Mouse (Mus musculus): ENCODE measurements around the gene Rhox4a2.
"Not testable (repeated sequence)": the region's sequence is repeated elsewhere in the genome, so short reads cannot be mapped to it uniquely, and the experiment has no call there.

The Rhox4a2 gene

DNA sequence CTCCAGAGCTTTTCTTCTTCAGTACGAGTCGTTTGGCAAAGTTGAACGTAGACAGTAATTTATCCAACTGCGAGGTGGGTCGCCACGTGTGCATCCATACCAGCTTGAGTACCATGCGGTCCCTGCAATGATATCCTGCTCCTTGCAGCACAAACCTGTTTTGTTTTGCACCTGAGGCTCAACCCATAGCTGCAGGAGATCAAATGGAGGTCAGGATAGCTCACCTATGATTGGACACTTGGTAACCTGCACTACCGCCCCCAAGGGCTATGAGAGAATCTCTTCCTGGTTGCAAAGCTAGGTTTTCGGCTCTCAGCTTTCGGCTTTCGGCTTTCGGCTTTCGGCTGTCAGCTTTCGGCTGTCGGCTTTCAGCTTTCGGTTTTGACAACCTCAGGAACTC, at the start of gene Rhox4a2:
TSS of gene Rhox4a2 (plus strand) at position 301 of the 400 bp plus-strand sequence.
- DNase-seq (ENCODE audit: low spot score in 2 of 2): not testable (repeated sequence)

DNA sequence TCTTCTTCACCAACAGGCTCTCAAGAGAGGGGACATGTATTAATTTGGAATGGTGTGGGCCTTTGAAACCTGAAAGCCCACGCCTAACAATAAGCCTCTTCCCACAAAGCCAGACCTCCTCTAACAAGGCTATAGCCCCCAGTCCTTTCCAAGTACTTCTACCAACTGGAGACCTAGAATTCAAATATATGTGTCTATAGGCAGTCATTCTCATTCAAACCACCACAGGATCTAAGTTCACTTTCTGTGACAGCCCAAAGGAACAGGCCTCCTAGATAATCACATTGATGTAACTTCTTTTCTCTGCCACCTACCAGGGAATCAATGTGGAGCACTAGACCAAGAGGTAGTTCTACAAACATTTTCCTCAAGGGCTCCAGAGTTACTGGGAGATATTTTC, 10.9 kb upstream of the Rhox4a2 start, which contains the start of gene Rhox3a2:
TSS of gene Rhox3a2 (plus strand) at position 301 of the 400 bp plus-strand sequence.
- not testable (repeated sequence) for DNase-seq (ENCODE audit: low spot score in 2 of 2)

DNA sequence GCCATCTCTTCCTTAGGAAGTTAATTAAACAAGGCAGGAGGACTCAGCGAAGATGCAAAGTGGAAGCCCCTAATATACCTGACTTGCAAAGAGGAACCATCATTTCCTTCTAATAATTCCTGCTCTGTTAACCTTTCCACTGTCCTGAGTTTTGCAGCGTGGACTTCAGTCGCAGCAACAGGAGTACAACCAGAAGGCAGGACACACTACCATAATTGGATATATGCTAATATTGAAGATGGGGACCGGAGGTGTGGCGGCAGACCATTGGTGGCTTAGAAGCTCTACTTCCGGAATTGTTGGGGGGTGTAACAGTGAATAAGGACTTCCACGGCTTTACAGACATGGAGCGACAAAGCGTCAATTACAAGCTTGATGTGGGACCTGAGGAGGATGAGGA, 21.1 kb downstream of the Rhox4a2 start, which contains the start of gene Rhox2b:
TSS of gene Rhox2b (plus strand) at position 301 of the 400 bp plus-strand sequence.
- DNase-seq (ENCODE audit: low spot score in 2 of 2): not testable (repeated sequence)

DNA sequence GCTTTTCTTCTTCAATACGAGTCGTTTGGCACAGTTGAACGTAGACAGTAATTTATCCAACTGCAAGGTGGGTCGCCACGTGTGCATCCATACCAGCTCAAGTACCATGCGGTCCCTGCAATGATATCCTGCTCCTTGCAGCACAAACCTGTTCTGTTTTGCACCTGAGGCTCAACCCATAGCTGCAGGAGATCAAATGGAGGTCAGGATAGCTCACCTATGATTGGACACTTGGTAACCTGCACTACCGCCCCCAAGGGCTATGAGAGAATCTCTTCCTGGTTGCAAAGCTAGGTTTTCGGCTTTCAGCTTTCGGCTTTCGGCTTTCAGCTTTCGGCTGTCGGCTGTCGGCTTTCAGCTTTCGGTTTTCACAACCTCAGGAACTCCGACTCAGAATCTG, 41.5 kb downstream of the Rhox4a2 start, which contains the start of gene Rhox4b:
TSS of gene Rhox4b (plus strand) at position 301 of the 400 bp plus-strand sequence.
- not testable (repeated sequence) for DNase-seq (ENCODE audit: low spot score in 2 of 2)
